Mouse (Mus musculus): ENCODE data around the gene Gm10322. TPM values are rescaled to one million over a fixed set of nuclear protein-coding genes. Genes with fewer than 3 reads are reported as not detected.

Gene Gm10322
- polyA plus RNA-seq, 1 experiment = not detected

- H3K4me3 ChIP-seq (ENCODE audit: low read depth, low read length) = no peak overlapping the region
- H3K27me3 ChIP-seq (ENCODE audit: control insufficient read depth, insufficient read depth, low read length, poor library complexity, severe bottlenecking) = no peaks in the 10 kb centered on the region
- no peak overlapping the region for H3K27ac ChIP-seq (ENCODE audit: insufficient read depth, low read length)
- H3K4me1 ChIP-seq (ENCODE audit: control insufficient read depth, insufficient read depth, low read length) = no peaks in the 10 kb centered on the region
- no peak overlapping the region for H3K9ac ChIP-seq (ENCODE audit: low read depth, poor library complexity, severe bottlenecking)
- H3K9me3 ChIP-seq (replicated peaks; ENCODE audit: control insufficient read depth, insufficient read depth, low read length, poor library complexity, severe bottlenecking) = no peaks in the 10 kb centered on the region
- H3K36me3 ChIP-seq (ENCODE audit: control insufficient read depth, insufficient read depth, low read length, poor library complexity, severe bottlenecking) = no peaks in the 10 kb centered on the region
- TF ChIP-seq CTCF (IDR thresholded peaks at IDR 0.05; ENCODE audit: low read depth, low read length) = no peak
These were observed 12.0 kb upstream of the Gm10322 start for GRCm38 (mm10) chr10:59603843-59604242.

DNA sequence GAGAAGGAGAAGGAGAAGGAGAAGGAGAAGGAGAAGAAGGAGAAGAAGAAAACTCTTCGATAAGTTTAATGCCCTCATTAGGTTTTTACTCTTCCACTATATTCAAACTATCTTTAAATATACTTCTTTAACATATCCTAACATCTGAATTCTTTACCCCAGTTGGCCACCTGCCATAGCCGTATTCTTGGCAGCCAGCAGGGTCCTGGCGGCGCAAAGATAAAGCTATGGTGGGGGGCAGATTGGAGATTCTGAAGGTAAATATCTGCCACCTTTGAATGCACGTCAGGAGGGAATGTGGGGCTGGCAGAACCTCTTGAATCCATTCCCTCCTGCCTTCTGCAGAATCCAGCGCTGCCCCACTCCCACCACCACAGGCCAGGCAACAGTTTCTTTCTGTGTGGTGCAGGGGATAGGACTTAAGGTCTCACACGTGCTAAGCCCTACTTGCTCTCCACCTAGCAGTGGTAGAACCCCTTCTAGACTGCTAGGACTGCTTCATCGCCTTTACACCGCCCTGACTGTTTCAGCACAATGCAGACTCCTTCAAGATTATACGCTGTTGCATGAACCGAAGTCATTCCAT is 10.9 kb upstream of the Gm10322 start:
- Histone ChIP-seq H3K4me1 (ENCODE audit: control insufficient read depth, insufficient read depth, low read length) (no peaks in the 10 kb centered on the region), H3K9ac (ENCODE audit: low read depth, poor library complexity, severe bottlenecking) (no peak overlapping the region), H3K36me3 (ENCODE audit: control insufficient read depth, insufficient read depth, low read length, poor library complexity, severe bottlenecking) (no peaks in the 10 kb centered on the region), H3K27me3 (ENCODE audit: control insufficient read depth, insufficient read depth, low read length, poor library complexity, severe bottlenecking) (no peaks in the 10 kb centered on the region), H3K27ac (ENCODE audit: insufficient read depth, low read length) (no peak overlapping the region), H3K4me3 (ENCODE audit: low read depth, low read length) (no peak overlapping the region), H3K9me3 (replicated peaks; ENCODE audit: control insufficient read depth, insufficient read depth, low read length, poor library complexity, severe bottlenecking) (no peaks in the 10 kb centered on the region)
- TF ChIP-seq EP300 (IDR thresholded peaks at IDR 0.05; ENCODE audit: insufficient read depth, low read depth, low read length) = no peak
- no peak for TF ChIP-seq CTCF (IDR thresholded peaks at IDR 0.05; ENCODE audit: low read depth, low read length)
- TF ChIP-seq POLR2A (IDR thresholded peaks at IDR 0.05; ENCODE audit: insufficient read depth, low read length) = no peak

DNA sequence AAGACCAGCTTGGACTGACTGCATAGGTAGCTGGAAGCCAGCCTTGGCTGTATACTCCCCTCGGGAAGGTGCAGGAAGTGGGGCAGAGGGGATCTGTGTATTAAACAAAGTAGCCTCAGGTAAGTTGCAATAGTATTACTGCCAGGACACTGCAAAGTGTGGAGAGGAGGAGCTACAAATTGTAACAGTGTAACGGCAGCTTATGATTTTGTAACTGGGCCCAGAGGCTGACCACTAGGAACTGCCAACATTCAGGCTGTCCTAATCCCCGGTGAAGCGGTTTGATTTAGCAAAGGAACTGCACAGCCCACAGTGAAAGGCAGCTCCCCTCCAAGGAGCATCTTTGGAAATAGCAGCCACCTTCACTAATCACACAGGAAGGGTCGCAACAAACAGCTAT is 2.6 kb upstream of the Gm10322 start:
- Histone ChIP-seq H3K9ac (ENCODE audit: low read depth, poor library complexity, severe bottlenecking) (no peak overlapping the region), H3K4me3 (ENCODE audit: low read depth, low read length) (no peak overlapping the region), H3K4me1 (ENCODE audit: control insufficient read depth, insufficient read depth, low read length) (no peaks in the 10 kb centered on the region), H3K9me3 (replicated peaks; ENCODE audit: control insufficient read depth, insufficient read depth, low read length, poor library complexity, severe bottlenecking) (no peaks in the 10 kb centered on the region), H3K27ac (ENCODE audit: insufficient read depth, low read length) (no peak overlapping the region), H3K27me3 (ENCODE audit: control insufficient read depth, insufficient read depth, low read length, poor library complexity, severe bottlenecking) (no peaks in the 10 kb centered on the region), H3K36me3 (ENCODE audit: control insufficient read depth, insufficient read depth, low read length, poor library complexity, severe bottlenecking) (no peaks in the 10 kb centered on the region)
- TF ChIP-seq EP300 (IDR thresholded peaks at IDR 0.05; ENCODE audit: insufficient read depth, low read depth, low read length) = no peak
- TF ChIP-seq POLR2A (IDR thresholded peaks at IDR 0.05; ENCODE audit: insufficient read depth, low read length) = no peak
- TF ChIP-seq CTCF (IDR thresholded peaks at IDR 0.05; ENCODE audit: low read depth, low read length) = no peak

- no peak for TF ChIP-seq CTCF (IDR thresholded peaks at IDR 0.05; ENCODE audit: low read depth, low read length)
- no peak for TF ChIP-seq POLR2A (IDR thresholded peaks at IDR 0.05; ENCODE audit: insufficient read depth, low read length)
- TF ChIP-seq EP300 (IDR thresholded peaks at IDR 0.05; ENCODE audit: insufficient read depth, low read depth, low read length) = no peak
- Histone ChIP-seq H3K27ac (ENCODE audit: insufficient read depth, low read length) (no peak overlapping the region), H3K36me3 (ENCODE audit: control insufficient read depth, insufficient read depth, low read length, poor library complexity, severe bottlenecking) (no peaks in the 10 kb centered on the region), H3K9ac (ENCODE audit: low read depth, poor library complexity, severe bottlenecking) (no peak overlapping the region), H3K9me3 (replicated peaks; ENCODE audit: control insufficient read depth, insufficient read depth, low read length, poor library complexity, severe bottlenecking) (no peaks in the 10 kb centered on the region), H3K4me3 (ENCODE audit: low read depth, low read length) (no peak overlapping the region), H3K27me3 (ENCODE audit: control insufficient read depth, insufficient read depth, low read length, poor library complexity, severe bottlenecking) (no peaks in the 10 kb centered on the region), H3K4me1 (ENCODE audit: control insufficient read depth, insufficient read depth, low read length) (no peaks in the 10 kb centered on the region)
These were observed 1.7 kb upstream of the Gm10322 start for GRCm38 (mm10) chr10:59614141-59614540.

- TF ChIP-seq CTCF (IDR thresholded peaks at IDR 0.05; ENCODE audit: low read depth, low read length) (no peak), POLR2A (IDR thresholded peaks at IDR 0.05; ENCODE audit: insufficient read depth, low read length) (no peak), EP300 (IDR thresholded peaks at IDR 0.05; ENCODE audit: insufficient read depth, low read depth, low read length) (no peak)
- no peaks in the 10 kb centered on the region for H3K27me3 ChIP-seq (ENCODE audit: control insufficient read depth, insufficient read depth, low read length, poor library complexity, severe bottlenecking)
These were observed 452 bp upstream of the Gm10322 start for GRCm38 (mm10) chr10:59615411-59615810.

DNA sequence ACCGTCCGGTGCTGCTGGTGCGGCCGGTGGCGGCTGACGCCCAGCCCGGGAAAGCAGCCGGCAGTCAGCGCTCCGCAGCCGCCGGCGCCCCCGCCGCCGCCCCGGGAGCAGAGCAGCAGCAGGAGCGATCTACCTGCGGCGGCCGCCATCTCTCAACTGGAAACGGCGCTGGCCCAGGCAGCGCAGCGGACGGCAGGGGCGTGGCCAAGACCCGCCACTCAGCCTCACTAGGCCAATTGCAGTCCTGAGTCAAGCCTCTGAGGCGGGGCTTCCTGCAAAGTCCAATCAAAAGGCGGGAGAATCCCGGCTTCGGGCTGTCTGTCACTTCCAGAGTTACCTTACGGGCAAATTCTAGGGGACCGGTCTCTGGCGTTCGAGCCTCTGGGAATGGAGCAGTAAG is 659 bp downstream of the Gm10322 start, which contains the start of gene Mcu:
TSS of gene Mcu (minus strand) at position 171 of the 400 bp plus-strand sequence.
- peak within 1 kb of the TSS; percentile 96 for H3K4me3 ChIP-seq (ENCODE audit: low read depth, low read length)
- TF ChIP-seq EP300 (IDR thresholded peaks at IDR 0.05; ENCODE audit: insufficient read depth, low read depth, low read length) (no peak), POLR2A (IDR thresholded peaks at IDR 0.05; ENCODE audit: insufficient read depth, low read length) (no peak), CTCF (IDR thresholded peaks at IDR 0.05; ENCODE audit: low read depth, low read length) (no peak)
- no peaks in the 10 kb centered on the region for H3K4me1 ChIP-seq (ENCODE audit: control insufficient read depth, insufficient read depth, low read length)
- 0 out of 2 replicates have a peak within 1 kb of the TSS, but pooled peaks have one; percentile 22 for H3K27ac ChIP-seq (ENCODE audit: insufficient read depth, low read length)
- H3K27me3 ChIP-seq (ENCODE audit: control insufficient read depth, insufficient read depth, low read length, poor library complexity, severe bottlenecking) = no peaks in the 10 kb centered on the region
- no peaks in the 10 kb centered on the region for H3K36me3 ChIP-seq (ENCODE audit: control insufficient read depth, insufficient read depth, low read length, poor library complexity, severe bottlenecking)
- H3K9ac ChIP-seq (ENCODE audit: low read depth, poor library complexity, severe bottlenecking) = peak within 1 kb of the TSS; percentile 95
- H3K9me3 ChIP-seq (replicated peaks; ENCODE audit: control insufficient read depth, insufficient read depth, low read length, poor library complexity, severe bottlenecking) = no peaks in the 10 kb centered on the region

More at GRCm38 (mm10) chr10:59615411-59615810, 452 bp upstream of the Gm10322 start:
- H3K9ac ChIP-seq (ENCODE audit: low read depth, poor library complexity, severe bottlenecking) = peak overlapping the region; percentile 95
- H3K27ac ChIP-seq (ENCODE audit: insufficient read depth, low read length) = no peak overlapping the region
- H3K9me3 ChIP-seq (replicated peaks; ENCODE audit: control insufficient read depth, insufficient read depth, low read length, poor library complexity, severe bottlenecking) = no peaks in the 10 kb centered on the region
- no peaks in the 10 kb centered on the region for H3K4me1 ChIP-seq (ENCODE audit: control insufficient read depth, insufficient read depth, low read length)
- no peaks in the 10 kb centered on the region for H3K36me3 ChIP-seq (ENCODE audit: control insufficient read depth, insufficient read depth, low read length, poor library complexity, severe bottlenecking)
- peak overlapping the region; percentile 96 for H3K4me3 ChIP-seq (ENCODE audit: low read depth, low read length)
